Mouse (Mus musculus) liver, embryonic 14 days (tissue): Measurements from ENCODE around the gene Mta3. TPM values are rescaled to one million over a fixed set of nuclear protein-coding genes. Genes with fewer than 3 reads are reported as not detected.

Experiments
- polyA plus RNA-seq: library from polyadenylated mRNA; depleted of rRNA; stranded (reverse); fragments of >200 nt; gene quantifications from 2 replicates; pipeline ENCODE4 v1.2.3, GENCODE M21; 2012; rRNA removed

Gene Mta3
- 29.1 and 34.4 TPM in 2 replicates for polyA plus RNA-seq

GRCm38 (mm10) chr17:83706116-83706593 is at the start of gene Mta3:
Mta3 (plus strand) TSS chr17:83706163.

GRCm38 (mm10) chr17:83847815-83848214 is 141.9 kb downstream of the Mta3 start, which contains the start of gene Haao:
Haao (minus strand) TSS chr17:83847963.

Other genes starting within 250 kb of the Mta3 start
- 76.9 and 89.4 TPM in 2 replicates for gene Cox7a2l, start 188.8 kb upstream of the Mta3 start, polyA plus RNA-seq
- gene Kcng3, start 74.3 kb upstream of the Mta3 start, polyA plus RNA-seq, result 0.05 TPM in 2 replicates
- 12.7 and 15.1 TPM in 2 replicates for gene Haao, start 141.8 kb downstream of the Mta3 start, polyA plus RNA-seq